Mouse (Mus musculus) C2C12 (cell line): Measurements from ENCODE around the gene Babam2.

Source experiments
- CTCF ChIP-seq: IDR thresholded peaks from one replicate; pipeline ENCODE4 v1.5.1; 2011; ENCODE audit not compliant: control insufficient read depth, insufficient read depth, insufficient read length
- FOSL1 ChIP-seq: IDR thresholded peaks from one replicate; pipeline ENCODE4 v1.8.0; 2011; ENCODE audit warnings: mild to moderate bottlenecking, low read length; ENCODE audit not compliant: poor library complexity, insufficient read depth, severe bottlenecking
- MAX ChIP-seq: IDR thresholded peaks from one replicate; pipeline ENCODE4 v1.6.1; 2011; ENCODE audit warnings: mild to moderate bottlenecking, control low read depth
- MYOD1 ChIP-seq: IDR thresholded peaks from one replicate; pipeline ENCODE4 v1.6.1; 2011; ENCODE audit warnings: low read depth; ENCODE audit not compliant: control insufficient read depth, insufficient read length
- MYOG ChIP-seq: IDR thresholded peaks from one replicate; pipeline ENCODE4 v1.6.1; 2011; ENCODE audit not compliant: control insufficient read depth, insufficient read length; ENCODE audit errors: extremely low read depth
- USF1 ChIP-seq: IDR thresholded peaks from one replicate; pipeline ENCODE4 v1.6.1; 2011; ENCODE audit warnings: low read depth, mild to moderate bottlenecking, control low read depth, moderate library complexity

DNA sequence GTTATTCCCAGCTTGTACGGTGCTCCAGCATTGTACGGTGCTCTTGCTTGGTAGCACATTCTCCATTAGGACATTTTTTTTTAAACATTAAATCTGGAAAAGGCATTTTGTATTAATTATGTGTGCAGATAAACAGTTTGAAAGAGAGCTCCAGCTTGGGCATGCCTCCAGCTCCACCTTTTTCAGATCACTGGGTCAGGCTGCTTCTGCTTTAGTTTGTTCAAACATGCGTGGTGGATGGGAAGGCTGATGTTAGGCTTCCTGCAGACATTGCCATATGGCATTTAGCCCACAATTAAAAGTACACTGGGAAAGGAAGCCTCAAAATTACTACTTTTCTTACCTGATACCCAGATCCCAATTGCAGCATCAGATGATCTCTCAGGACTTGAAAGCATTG, 310.9 kb downstream of the Babam2 start:
- no peak for TF ChIP-seq USF1
- no peak for TF ChIP-seq CTCF
- TF ChIP-seq MAX = no peak
- no peak for TF ChIP-seq MYOG
- TF ChIP-seq FOSL1 = no peak
- no peak for TF ChIP-seq MYOD1
